Comparison of ENCODE assay signal across 14 mouse cellular contexts in the genomic region with DNA sequence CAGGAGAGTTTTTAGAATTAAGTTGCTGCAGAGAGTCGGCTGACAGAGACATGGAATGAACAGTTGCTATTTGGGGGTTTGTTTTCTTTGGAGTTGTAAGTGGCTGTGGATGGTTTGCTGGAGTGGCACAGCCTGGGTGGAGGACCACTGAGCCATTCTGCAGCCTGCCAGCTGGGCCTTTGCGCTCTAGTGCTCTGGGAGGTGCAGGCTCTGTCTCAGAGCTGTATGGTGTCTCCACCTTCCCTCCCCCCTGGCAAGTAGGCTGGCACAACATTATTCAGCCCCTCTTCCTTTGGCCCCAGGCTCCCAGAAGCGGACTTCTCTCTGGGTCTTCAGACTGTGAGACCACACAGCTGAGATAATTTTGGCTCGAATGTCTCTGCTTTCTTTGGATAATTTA. TPM values are rescaled to one million over a fixed set of nuclear protein-coding genes. Genes with fewer than 3 reads are reported as not detected.
DNase-seq lines count a peak whose midpoint lies in the region; ATAC-seq and TF ChIP-seq lines count a peak whose summit lies in the region.
"Had no signal": no experiment of that assay in that cellular context is flagged by ENCODE, and none has a peak within 500 bp of the region (broad histone marks: within the 10 kb centered on the region; RNA-seq: fewer than 3 reads in every experiment).

No protein-coding gene starts in this region.

- no peak for ATAC-seq in heart, embryonic 14.5 days (ENCODE audit: insufficient number of reproducible peaks, insufficient read depth, low FRiP score, low read depth)
- no peak for ATAC-seq in limb, embryonic 13.5 days (ENCODE audit: low FRiP score, low read depth)
- ATAC-seq in Patski, result no peak
- peak; percentile 19; the same call in 1 of the 2 replicates for ATAC-seq in embryonic facial prominence, embryonic 14.5 days (ENCODE audit: low read depth)
- ATAC-seq: activated CD4-positive, CD25-positive, alpha-beta regulatory T cell, adult 4 months; forebrain, embryonic 16.5 days had no signal

- no peak overlapping the region for H3K4me2 ChIP-seq in heart, embryonic 14.5 days (ENCODE audit: low read length)
- no peak overlapping the region for H3K4me2 ChIP-seq in limb, embryonic 13.5 days (replicated peaks)
- no peak overlapping the region for H3K4me2 ChIP-seq in embryonic facial prominence, embryonic 14.5 days (ENCODE audit: low read depth, low read length)

- H3K4me1 ChIP-seq in heart, embryonic 14.5 days (ENCODE audit: control insufficient read depth in 2 of 2, insufficient read depth in 2 of 2, low read length in 2 of 2), result peaks cover 27 to 54% of the 10 kb centered on the region in 2 experiments
- H3K4me1 ChIP-seq in limb, embryonic 13.5 days, result peaks cover 26% of the 10 kb centered on the region
- H3K4me1 ChIP-seq in limb, embryonic 10.5 days, result peaks cover 13% of the 10 kb centered on the region
- H3K4me1 ChIP-seq in embryonic facial prominence, embryonic 14.5 days (ENCODE audit: control insufficient read depth, insufficient read depth, low read length), result peaks cover 35% of the 10 kb centered on the region

- no peaks in the 10 kb centered on the region for H3K27me3 ChIP-seq in heart, embryonic 14.5 days (ENCODE audit: control insufficient read depth, insufficient read depth, low read length)
- no peaks in the 10 kb centered on the region for H3K27me3 ChIP-seq in limb, embryonic 13.5 days
- no peaks in the 10 kb centered on the region for H3K27me3 ChIP-seq in limb, embryonic 10.5 days (ENCODE audit: low read depth, poor library complexity, severe bottlenecking)
- no peaks in the 10 kb centered on the region for H3K27me3 ChIP-seq in Patski
- no peaks in the 10 kb centered on the region for H3K27me3 ChIP-seq in embryonic facial prominence, embryonic 14.5 days (replicated peaks; ENCODE audit: control insufficient read depth, insufficient read depth, low read length)

- CTCF ChIA-PET in Patski (lab: Charles Lee), result interaction anchor here (1.0 kb wide), 1 partner anchor 13 kb away, joined by 3 read pairs; no protein-coding TSS in a partner anchor

- DNase-seq in heart, postnatal 25 days (ENCODE audit: low spot score), result no peak
- no peak for DNase-seq in limb, embryonic 10.5 days (ENCODE audit: low spot score)
- DNase-seq in Patski (ENCODE audit: low read depth, low spot score), result peak; percentile 19
- peak; percentile 73 for DNase-seq in embryonic facial prominence, embryonic 14.5 days (ENCODE audit: low spot score)
- no peak for DNase-seq in ovary, postnatal 10 days (ENCODE audit: low spot score)
- DNase-seq: gastrocnemius, postnatal 14 days; kidney, adult 9 months; right cerebral cortex, postnatal 14 days had no signal

- no peaks in the 10 kb centered on the region for H3K9me3 ChIP-seq in heart, embryonic 14.5 days (ENCODE audit: control insufficient read depth, low read length)
- H3K9me3 ChIP-seq in limb, embryonic 13.5 days, result no peaks in the 10 kb centered on the region
- H3K9me3 ChIP-seq in limb, embryonic 10.5 days (replicated peaks), result no peaks in the 10 kb centered on the region
- H3K9me3 ChIP-seq in embryonic facial prominence, embryonic 14.5 days (ENCODE audit: control insufficient read depth, low read length), result no peaks in the 10 kb centered on the region

- TF ChIP-seq CTCF in Patski (IDR thresholded peaks at IDR 0.05), result no peak

- in situ Hi-C loops in Patski (cut with MboI; ENCODE audit: low pct_unique_long_range_greater_than_20kb), result no loop called here

- peaks cover 16% of the 10 kb centered on the region; the same call in 1 of the 2 replicates for H3K36me3 ChIP-seq in heart, embryonic 14.5 days (ENCODE audit: control insufficient read depth, insufficient read depth, low read length)
- peaks cover 18% of the 10 kb centered on the region for H3K36me3 ChIP-seq in limb, embryonic 13.5 days
- peaks cover 28% of the 10 kb centered on the region for H3K36me3 ChIP-seq in limb, embryonic 10.5 days
- no peaks in the 10 kb centered on the region for H3K36me3 ChIP-seq in embryonic facial prominence, embryonic 14.5 days (ENCODE audit: control insufficient read depth, insufficient read depth, low read length)

- H3K4me3 ChIP-seq in heart, embryonic 14.5 days (ENCODE audit: control insufficient read depth in 1 of 2, insufficient read depth in 1 of 2, low read depth in 1 of 2, low read length in 2 of 2), result no peak overlapping the region
- H3K4me3 ChIP-seq in limb, embryonic 13.5 days, result no peak overlapping the region
- no peak overlapping the region for H3K4me3 ChIP-seq in limb, embryonic 10.5 days
- no peak overlapping the region for H3K4me3 ChIP-seq in embryonic facial prominence, embryonic 14.5 days (ENCODE audit: low read depth, low read length)
- H3K4me3 ChIP-seq: erythroblast, embryonic 14.5 days had no signal

- intact Hi-C loops in heart, postnatal 25 days (cut with DNase I), result no loop called here

- H3K27ac ChIP-seq in heart, embryonic 14.5 days (replicated peaks in 1 of 2; ENCODE audit: control insufficient read depth in 1 of 2, insufficient read depth in 1 of 2, low read depth in 2 of 2, low read length in 2 of 2), result peak overlapping the region; percentile 36 to 72
- peak overlapping the region; percentile 34; the same call in 1 of the 2 replicates for H3K27ac ChIP-seq in limb, embryonic 13.5 days
- no peak overlapping the region for H3K27ac ChIP-seq in limb, embryonic 10.5 days
- H3K27ac ChIP-seq in embryonic facial prominence, embryonic 14.5 days (replicated peaks; ENCODE audit: low read depth, low read length), result peak overlapping the region; percentile 77
- H3K27ac ChIP-seq: liver, embryonic 14.5 days had no signal

- POLR2A ChIA-PET in Patski (lab: Charles Lee), result no interaction called here

- 57% methylated on average over 4 of the region's 4 CpGs for WGBS in heart, embryonic 14.5 days
- 66% methylated on average over 4 of the region's 4 CpGs for WGBS in limb, embryonic 13.5 days
- WGBS in limb, embryonic 10.5 days, result 73% methylated on average over 4 of the region's 4 CpGs
- WGBS in embryonic facial prominence, embryonic 14.5 days, result 40% methylated on average over 4 of the region's 4 CpGs

- peak overlapping the region; percentile 50; the same call in 1 of the 2 replicates for H3K9ac ChIP-seq in heart, embryonic 14.5 days (ENCODE audit: low read length)
- peak overlapping the region; percentile 25; the same call in 1 of the 2 replicates for H3K9ac ChIP-seq in limb, embryonic 13.5 days
- no peak overlapping the region for H3K9ac ChIP-seq in embryonic facial prominence, embryonic 14.5 days (ENCODE audit: low read depth, low read length)
- H3K9ac ChIP-seq: liver, embryonic 14.5 days had no signal

RNA-seq across cellular contexts. Expression of gene Chmp4b, which starts 22.5 kb away (rescaled TPM):
- 13.0 and 16.6 TPM in 2 replicates for polyA plus RNA-seq in heart, embryonic 14.5 days (2014; fragmentation: Nextera tagmentation; extraction: Ambion mirVana)
- total RNA-seq in heart, postnatal 25 days (2021), result 100 to 1,000 TPM; 112 TPM
- polyA plus RNA-seq in limb, embryonic 13.5 days (2015; fragmentation: Nextera tagmentation; extraction: Ambion mirVana), result 26.4 and 28.0 TPM in 2 replicates
- polyA plus RNA-seq in limb, embryonic 10.5 days (2016; fragmentation: Nextera tagmentation; extraction: Ambion mirVana), result 13.6 and 14.6 TPM in 2 replicates
- polyA plus RNA-seq in Patski (2021), result 239 TPM
- 21.2 and 21.9 TPM in 2 replicates for polyA plus RNA-seq in embryonic facial prominence, embryonic 14.5 days (2014; fragmentation: Nextera tagmentation; extraction: Ambion mirVana)

Comparison
In these comparisons a context has a peak if more than half of its experiments do, and no peak if none do; other contexts are left out.
1. DNase-seq: peak in Patski (single experiment) and embryonic facial prominence, embryonic 14.5 days (single experiment); none in heart, postnatal 25 days (single experiment), limb, embryonic 10.5 days (single experiment) and ovary, postnatal 10 days (single experiment).